Mouse (Mus musculus) heart, postnatal 10 days (tissue): ENCODE data around the gene Ak7. TPM values are rescaled to one million over a fixed set of nuclear protein-coding genes. Genes with fewer than 3 reads are reported as not detected.

Experiments
- DNase-seq, 2 experiments: peaks; one replicate each; pipeline ENCODE4 v3.0.0; 2021
- intact Hi-C: fragments of 180-260 bp; cut with DNase I; formaldehyde crosslinking; loops from one replicate; pipeline ENCODE4 v1.15.1; 2025
- total RNA-seq, 2 experiments: library from RNA; stranded (reverse); gene quantifications; 2 replicates each; pipeline ENCODE4 v1.2.3; 2021

Gene Ak7
- total RNA-seq, 2 experiments from 2014 or later = not detected

DNA sequence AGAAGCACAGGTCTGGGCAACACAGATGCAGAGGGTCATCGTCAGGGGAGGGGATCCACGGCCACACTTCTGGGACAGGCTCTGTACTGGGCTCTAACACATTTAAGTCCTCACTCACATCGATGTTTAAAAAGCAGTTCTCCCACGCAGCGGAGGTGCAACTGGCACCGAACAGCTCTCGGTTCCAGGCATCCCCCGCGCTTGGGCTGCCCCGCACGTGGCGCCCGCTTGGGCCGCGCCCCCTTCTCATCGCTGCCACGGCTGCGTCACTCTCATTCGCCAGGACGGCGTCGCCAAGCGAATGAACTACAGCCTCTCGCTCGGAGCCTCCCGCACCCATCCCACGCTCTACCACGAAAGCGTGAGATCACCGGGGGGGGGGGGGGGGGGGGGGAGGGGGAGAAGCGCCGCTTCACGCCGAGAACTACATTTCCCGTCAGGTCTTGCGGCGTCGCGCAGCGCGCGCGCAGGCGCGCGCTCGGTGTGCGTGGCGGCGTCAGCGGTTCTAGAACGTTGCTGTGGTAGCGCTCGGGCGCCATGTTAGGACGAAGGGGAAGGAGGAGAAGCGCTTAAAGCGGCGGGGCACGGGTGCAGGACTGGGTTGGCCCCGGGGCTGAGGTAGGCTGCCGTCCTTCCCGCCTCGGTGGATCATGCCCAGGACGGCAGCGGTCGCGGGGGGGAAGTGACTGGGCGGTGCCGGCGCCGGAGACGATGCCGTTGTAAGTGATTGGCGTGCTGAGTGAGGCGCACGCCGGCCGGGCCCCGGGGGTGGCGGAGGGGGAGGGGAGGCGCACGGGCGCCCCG lies 78.6 kb downstream of the Ak7 start, which contains the start of gene Papola:
Gene Papola (plus strand): TSS at position 499 of the 804 bp plus-strand sequence.
- peak; percentile 92 for DNase-seq
- intact Hi-C loops = loop anchor here (2.0 kb wide), 1 partner anchor 100 kb away; the partner anchor contains the start of genes Atg2b and Gskip

GRCm38 (mm10) chr12:105785000-105785774 lies 79.4 kb downstream of the Ak7 start:
- intact Hi-C loops = loop anchor here (2.0 kb wide), 1 partner anchor 100 kb away; the partner anchor contains the start of genes Atg2b and Gskip
- DNase-seq = peak; percentile 80 to 82

- no peak for DNase-seq
- intact Hi-C loops = no loop called here
Measured at GRCm38 (mm10) chr12:105786113-105786512, 80.3 kb downstream of the Ak7 start.

DNA sequence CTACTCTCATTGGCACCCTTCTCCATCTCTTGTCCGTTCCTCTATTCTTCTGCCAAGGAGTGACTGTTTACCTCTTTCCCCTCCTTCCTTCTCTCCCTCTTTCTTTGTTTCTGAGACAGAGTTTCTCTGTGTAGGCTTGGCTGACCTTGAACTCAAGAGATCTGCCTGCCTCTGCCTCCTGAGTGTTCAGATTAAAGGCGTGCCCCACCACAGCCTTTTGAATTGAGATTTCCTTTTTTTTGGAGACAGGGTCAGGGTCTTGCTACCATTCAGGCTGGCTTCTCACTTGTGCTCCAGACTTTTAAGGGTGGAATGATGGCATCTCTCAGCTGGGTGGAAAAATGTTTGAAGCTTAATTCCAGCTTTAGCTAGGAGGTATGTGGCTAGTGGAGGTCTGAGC lies 81.8 kb downstream of the Ak7 start:
- intact Hi-C loops = no loop called here
- DNase-seq = no peak

DNA sequence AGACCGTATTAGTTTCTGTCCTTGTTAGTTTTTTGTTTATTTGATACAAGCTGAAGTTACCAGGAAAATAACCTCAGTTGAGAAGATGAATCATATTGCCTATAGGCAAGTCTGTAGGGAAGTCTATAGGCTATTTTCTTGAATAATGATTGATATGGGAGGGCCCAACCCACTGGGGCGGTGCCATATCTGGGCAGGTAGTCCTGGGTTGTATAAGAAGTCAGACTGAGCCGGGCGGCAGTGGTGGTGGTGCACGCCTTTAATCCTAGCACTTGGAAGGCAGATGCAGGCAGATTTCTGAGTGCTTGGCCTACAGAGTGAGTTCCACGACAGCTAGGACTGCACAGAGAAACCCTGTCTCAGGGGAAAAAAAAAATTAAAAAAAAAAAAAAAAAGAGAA lies 84.1 kb downstream of the Ak7 start:
- DNase-seq = no peak
- intact Hi-C loops = no loop called here

DNA sequence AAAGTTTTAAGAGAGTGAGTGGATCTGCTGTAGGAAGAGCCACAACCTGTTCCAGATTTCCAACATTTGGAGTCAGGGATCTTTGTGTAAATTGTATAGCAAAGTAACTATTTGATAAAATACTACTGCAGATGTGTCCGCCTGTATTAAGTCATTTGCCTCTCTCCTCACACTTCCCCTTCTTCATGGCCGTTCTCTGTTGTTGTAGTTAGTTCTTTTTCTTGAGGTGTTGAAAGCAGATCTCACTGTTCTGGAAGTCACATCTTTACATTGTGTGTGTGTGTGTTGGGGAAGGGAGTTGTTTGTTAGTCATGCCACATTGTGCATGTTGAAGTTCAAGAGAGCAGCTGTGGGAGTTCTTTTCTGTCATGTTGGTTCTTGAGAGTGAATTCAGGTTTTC lies 89.1 kb downstream of the Ak7 start:
- intact Hi-C loops = no loop called here
- DNase-seq = no peak

- intact Hi-C loops = no loop called here
- DNase-seq = no peak
Measured at GRCm38 (mm10) chr12:105798001-105798400, 92.2 kb downstream of the Ak7 start.

- no peak for DNase-seq
- intact Hi-C loops = no loop called here
Measured at GRCm38 (mm10) chr12:105805790-105806189, 100.0 kb downstream of the Ak7 start.

DNA sequence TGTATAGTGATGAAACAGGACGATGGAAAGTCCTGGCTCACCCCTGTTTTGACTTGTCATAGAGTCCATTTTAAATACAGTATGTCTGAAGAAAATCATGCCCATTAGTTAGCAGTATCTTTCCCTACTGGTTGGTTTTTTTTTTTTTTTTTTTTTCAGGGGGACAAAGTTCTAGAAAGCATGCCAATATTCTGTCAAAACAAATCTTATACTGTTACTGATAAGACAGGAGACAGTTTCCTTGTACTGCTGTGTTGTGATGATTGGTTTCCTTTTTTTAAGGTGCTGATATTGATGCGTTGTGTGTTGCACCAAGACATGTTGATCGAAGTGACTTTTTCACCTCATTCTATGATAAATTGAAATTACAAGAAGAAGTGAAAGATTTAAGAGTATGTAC lies 100.4 kb downstream of the Ak7 start:
- intact Hi-C loops = no loop called here
- no peak for DNase-seq

DNA sequence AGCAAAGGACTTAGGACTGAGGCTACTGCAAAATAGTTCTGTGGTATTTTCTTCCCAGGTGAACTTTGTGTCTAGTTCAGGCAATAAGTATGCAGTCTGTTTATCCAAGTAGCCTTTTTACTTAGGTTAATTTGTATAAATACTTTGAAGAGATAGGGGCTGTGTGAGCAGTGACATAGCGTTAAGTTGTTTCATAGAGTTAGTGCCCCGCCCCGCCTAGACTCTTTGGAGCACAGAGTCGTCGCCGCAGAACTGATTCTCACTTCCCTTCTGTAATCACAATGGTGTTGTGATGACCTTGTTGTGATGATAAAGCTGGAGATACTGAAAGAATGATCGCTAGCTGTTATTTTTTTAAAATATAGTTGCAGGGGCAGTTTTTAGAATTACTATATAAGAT lies 101.6 kb downstream of the Ak7 start:
- no peak for DNase-seq
- intact Hi-C loops = no loop called here

- intact Hi-C loops = no loop called here
- no peak for DNase-seq
Measured at GRCm38 (mm10) chr12:105808945-105809344, 103.2 kb downstream of the Ak7 start.

- DNase-seq = no peak
- intact Hi-C loops = no loop called here
Measured at GRCm38 (mm10) chr12:105810608-105811007, 104.8 kb downstream of the Ak7 start.

GRCm38 (mm10) chr12:105813957-105814356 lies 108.2 kb downstream of the Ak7 start:
- intact Hi-C loops = no loop called here
- no peak for DNase-seq

DNA sequence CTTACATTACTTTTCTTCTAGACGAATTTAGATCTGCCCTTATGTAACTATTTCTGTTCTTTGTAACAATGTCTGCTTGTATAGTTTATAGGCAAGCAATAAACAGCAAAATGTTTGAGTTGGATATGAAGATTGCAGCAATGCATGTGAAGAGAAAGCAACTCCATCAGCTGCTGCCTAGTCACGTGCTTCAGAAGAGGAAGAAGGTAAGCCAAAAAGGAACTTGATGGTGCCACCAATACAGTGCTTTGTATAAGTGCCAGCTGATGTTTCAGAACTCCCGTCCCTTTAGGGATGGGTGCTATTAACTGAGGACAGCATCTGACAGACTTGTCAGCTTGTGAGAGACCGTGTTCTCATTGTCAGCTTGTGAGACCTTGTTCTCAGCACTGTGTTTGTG lies 117.7 kb downstream of the Ak7 start:
- intact Hi-C loops = no loop called here
- DNase-seq = no peak

DNA sequence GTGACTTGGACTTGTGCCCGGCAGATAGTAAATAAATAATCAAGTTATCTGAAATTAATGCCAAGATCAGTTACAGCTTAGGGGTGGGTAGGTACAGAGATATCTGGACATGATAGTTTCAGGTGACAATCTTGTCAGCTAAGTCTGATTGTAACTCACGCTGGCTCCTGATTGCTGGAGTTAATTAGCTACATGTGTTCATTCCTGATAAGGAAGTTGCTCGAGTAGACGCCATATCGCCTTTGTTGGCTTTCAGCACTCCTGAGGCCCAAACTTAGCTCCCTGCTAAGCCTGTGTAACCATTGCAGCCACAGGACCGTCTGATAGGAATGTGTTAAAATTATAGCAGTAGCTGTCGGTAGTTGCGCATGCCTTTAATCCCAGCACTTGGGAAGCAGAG lies 119.0 kb downstream of the Ak7 start:
- intact Hi-C loops = no loop called here
- DNase-seq = no peak

DNA sequence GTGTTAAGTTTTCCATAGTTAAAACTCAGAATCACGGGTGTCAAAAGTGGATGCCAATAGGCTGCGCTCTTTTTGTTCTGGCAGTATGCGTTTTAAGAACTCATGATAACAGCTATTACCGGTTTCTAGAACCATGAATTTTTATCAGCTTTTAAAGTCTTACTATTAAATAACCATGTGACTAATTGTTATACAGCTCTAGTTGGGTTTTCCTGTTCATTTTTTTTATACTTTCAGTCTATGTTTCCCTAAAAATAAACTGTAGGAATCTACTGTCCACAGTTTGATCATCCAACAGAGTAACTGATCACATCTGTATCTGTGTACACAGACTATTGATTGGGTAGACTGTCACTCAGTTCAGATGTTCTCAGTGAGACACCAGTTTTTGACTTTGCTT lies 119.5 kb downstream of the Ak7 start:
- DNase-seq = no peak
- intact Hi-C loops = no loop called here

Other genes starting within 250 kb of the Ak7 start
- 1 to 10 TPM; 1.2 to 2.2 TPM for gene Bdkrb2, start 142.8 kb upstream of the Ak7 start, total RNA-seq
- gene Bdkrb1, start 102.9 kb upstream of the Ak7 start, total RNA-seq = not detected
- 10 to 100 TPM in 1 of 2 experiments, 1 to 10 TPM in 1; 7.7 to 11.1 TPM for gene Gskip, start 21.1 kb upstream of the Ak7 start, total RNA-seq
- gene Atg2b, start 20.8 kb upstream of the Ak7 start, total RNA-seq = 10 to 100 TPM; 19.4 to 21.1 TPM
- gene Papola, start 78.7 kb downstream of the Ak7 start, total RNA-seq = 100 to 1,000 TPM; 144 to 156 TPM